Mouse (Mus musculus) stomach, embryonic 15.5 days (tissue): ENCODE measurements around the gene Pcyt1b. TPM values are rescaled to one million over a fixed set of nuclear protein-coding genes. Genes with fewer than 3 reads are reported as not detected.
A peak's percentile ranks its signal among the peaks of the same experiment; 100 is the strongest.

Experiments used
- ATAC-seq: fragments of 200-750 bp; cut with Nextera tagmentation; 2 replicates; pipeline ENCODE4 v1.8.0; 2017; ENCODE audit warnings: low read depth, moderate number of reproducible peaks, moderate TSS enrichment; ENCODE audit not compliant: insufficient read depth, low FRiP score
- H3K27ac ChIP-seq: fragments of 300-500 bp; sonication (generic); 2 replicates; pipeline ENCODE4 v1.5.1; 2015; ENCODE audit warnings: mild to moderate bottlenecking, inconsistent platforms
- H3K27me3 ChIP-seq: fragments of 300-500 bp; sonication (generic); replicated peaks from 2 replicates; pipeline ENCODE4 v1.6.1; 2015; ENCODE audit warnings: inconsistent platforms
- H3K36me3 ChIP-seq: fragments of 300-500 bp; sonication (generic); 2 replicates; pipeline ENCODE4 v1.6.1; 2015; ENCODE audit warnings: inconsistent platforms
- H3K4me1 ChIP-seq: fragments of 300-500 bp; sonication (generic); 2 replicates; pipeline ENCODE4 v1.6.1; 2015; ENCODE audit warnings: inconsistent platforms
- H3K4me2 ChIP-seq: fragments of 300-500 bp; sonication (generic); 2 replicates; pipeline ENCODE4 v1.6.1; 2015; ENCODE audit warnings: mild to moderate bottlenecking, inconsistent platforms
- H3K4me3 ChIP-seq: fragments of 300-500 bp; sonication (generic); replicated peaks from 2 replicates; pipeline ENCODE4 v1.5.1; 2015; ENCODE audit warnings: inconsistent platforms
- H3K9ac ChIP-seq: fragments of 300-500 bp; sonication (generic); 2 replicates; pipeline ENCODE4 v1.6.1; 2015; ENCODE audit warnings: inconsistent platforms
- H3K9me3 ChIP-seq: fragments of 300-500 bp; sonication (generic); 2 replicates; pipeline ENCODE4 v1.6.1; 2016; ENCODE audit warnings: inconsistent platforms
- WGBS: fragments of 180-500 bp; shearing (Covaris S2); methylation state at CpG from one replicate; pipeline ENCODE4 v1.1.7; 2015; 5-methylcytosine and 5-hydroxymethylcytosine counted together
- polyA plus RNA-seq: library from polyadenylated mRNA; unstranded; fragments of >200 nt; fragmentation: Nextera tagmentation; extraction: Ambion mirVana; gene quantifications from 2 replicates; pipeline ENCODE4 v1.2.1, GENCODE M21; 2015

Pcyt1b gene
- polyA plus RNA-seq, 1 experiment from 2014 or later: 2.7 TPM

DNA sequence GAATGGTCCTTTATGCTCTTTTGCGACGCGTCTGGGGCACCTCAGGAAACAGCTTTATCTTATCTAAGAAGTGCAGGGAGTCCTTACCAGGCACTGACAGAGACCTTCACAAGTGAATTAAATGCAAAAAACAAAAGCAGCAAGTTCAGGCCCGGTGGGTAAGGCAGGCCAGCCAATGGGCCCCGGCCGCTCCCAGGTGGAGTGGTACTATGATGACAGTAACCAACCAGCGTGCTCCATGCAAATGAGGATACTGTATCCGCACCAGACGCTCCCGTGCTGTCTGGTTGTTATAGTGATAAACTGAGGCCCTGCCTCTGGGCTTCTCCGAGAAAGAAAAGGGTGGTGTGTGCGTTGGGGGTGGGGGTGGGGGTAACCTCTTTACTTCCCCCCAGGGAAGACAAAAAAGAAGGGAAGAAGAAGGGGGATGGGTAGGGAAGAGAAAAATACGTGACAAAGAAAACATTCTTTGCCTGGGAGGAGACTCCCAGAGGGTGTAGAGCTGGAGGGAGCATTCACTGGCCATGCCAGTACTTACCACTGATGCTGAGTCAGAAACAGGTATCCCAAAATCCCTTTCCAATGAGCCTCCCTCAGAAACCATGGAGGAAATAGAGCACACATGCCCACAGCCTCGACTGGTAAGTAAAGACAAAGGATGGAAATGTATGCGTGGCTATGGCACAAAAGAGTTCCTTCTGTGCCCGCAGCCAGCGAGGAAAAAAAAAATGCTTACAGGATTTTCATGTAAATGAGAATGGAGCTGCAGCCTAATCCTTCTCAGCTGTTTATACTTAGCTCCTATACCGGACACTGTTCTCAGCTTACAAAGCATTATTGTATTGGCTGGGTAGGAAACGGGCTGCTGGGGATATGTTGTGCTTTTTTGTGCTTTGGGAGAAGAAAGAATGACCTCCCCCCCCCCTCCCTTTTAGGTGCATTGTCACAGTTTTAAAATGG is 20.5 kb downstream of the Pcyt1b start:
- Histone ChIP-seq H3K27me3 (no peaks in the 10 kb centered on the region), H3K4me1 (no peaks in the 10 kb centered on the region), H3K36me3 (no peaks in the 10 kb centered on the region), H3K4me3 (peak overlapping the region; percentile 36), H3K27ac (no peak overlapping the region), H3K9ac (no peak overlapping the region), H3K9me3 (no peaks in the 10 kb centered on the region), H3K4me2 (peak overlapping the region; percentile 58)
- 20% methylated on average over 19 of the region's 19 CpGs for WGBS
- ATAC-seq: peak; percentile 100

DNA sequence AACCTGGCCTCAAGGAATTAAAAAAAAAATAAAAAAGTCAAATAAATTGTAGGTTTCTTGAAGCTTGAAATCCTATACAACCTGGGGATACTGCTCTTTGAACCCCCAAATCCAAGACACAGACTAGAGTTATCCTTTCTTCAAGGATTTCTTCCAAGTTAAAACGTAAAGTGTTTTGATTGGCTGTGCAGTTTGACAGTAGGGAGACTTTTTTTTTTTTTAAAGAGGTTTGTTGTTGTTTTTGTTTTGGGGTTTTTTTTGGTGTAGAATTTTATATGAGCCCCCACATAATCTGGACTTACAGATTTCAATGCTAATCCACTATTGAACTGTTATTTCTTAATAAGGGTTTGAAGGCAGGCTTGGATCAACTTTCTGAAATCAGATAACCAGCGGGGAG is 21.6 kb downstream of the Pcyt1b start:
- Histone ChIP-seq H3K4me1 (no peaks in the 10 kb centered on the region), H3K27me3 (no peaks in the 10 kb centered on the region), H3K4me3 (no peak overlapping the region), H3K36me3 (no peaks in the 10 kb centered on the region), H3K9me3 (no peaks in the 10 kb centered on the region), H3K9ac (no peak overlapping the region), H3K4me2 (no peak overlapping the region), H3K27ac (no peak overlapping the region)
- no peak for ATAC-seq
- WGBS: 72% methylated on average over 2 of the region's 2 CpGs

DNA sequence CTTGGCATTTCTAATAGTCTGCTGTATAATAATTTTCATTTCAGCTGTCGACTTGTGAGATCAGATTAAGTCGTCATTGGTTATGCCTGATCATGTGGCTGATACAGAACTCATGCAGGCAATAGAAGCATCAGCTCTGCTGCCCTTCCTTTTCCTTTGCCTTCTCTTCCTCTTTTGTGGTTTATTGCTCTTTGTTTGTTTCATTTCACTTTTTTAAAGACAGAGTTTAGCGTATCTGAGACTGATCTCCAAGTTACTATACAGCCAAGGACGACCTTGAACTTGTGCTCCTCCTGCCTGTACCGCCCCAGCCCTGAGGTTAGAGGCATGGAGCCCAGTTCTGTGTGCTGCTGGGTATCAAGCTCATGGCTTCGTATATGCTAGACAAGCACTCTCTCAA is 34.6 kb downstream of the Pcyt1b start:
- Histone ChIP-seq H3K4me2 (no peak overlapping the region), H3K4me3 (no peak overlapping the region), H3K27me3 (no peaks in the 10 kb centered on the region), H3K27ac (no peak overlapping the region), H3K9ac (no peak overlapping the region), H3K4me1 (no peaks in the 10 kb centered on the region), H3K36me3 (no peaks in the 10 kb centered on the region), H3K9me3 (no peaks in the 10 kb centered on the region)
- 72% methylated on average over 6 of the region's 6 CpGs for WGBS
- no peak for ATAC-seq

DNA sequence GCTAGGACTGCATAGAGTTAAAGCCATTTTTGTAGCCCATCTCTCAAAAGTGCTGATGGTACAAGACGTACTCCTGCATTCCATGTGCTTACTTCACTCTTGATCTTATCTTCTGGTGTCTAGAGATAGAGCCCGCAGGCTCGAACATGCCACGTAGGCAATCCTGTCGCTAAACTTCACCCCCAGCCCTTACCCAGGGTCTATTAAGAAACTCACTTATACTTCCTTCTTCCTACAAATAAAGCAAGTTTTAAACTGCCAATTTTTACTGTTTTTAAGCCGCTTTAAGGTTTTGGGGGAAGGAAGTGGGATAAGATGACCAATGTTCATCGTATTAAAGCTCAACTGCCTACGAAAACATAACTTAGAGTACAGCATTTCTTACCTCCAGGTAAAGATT is 36.0 kb downstream of the Pcyt1b start:
- H3K4me1 ChIP-seq: no peaks in the 10 kb centered on the region
- H3K4me2 ChIP-seq: no peak overlapping the region
- ATAC-seq: no peak
- H3K27ac ChIP-seq: no peak overlapping the region
- no peaks in the 10 kb centered on the region for H3K9me3 ChIP-seq
- H3K9ac ChIP-seq: no peak overlapping the region
- WGBS: 77% methylated on average over 8 of the region's 8 CpGs
- H3K36me3 ChIP-seq: no peaks in the 10 kb centered on the region
- no peaks in the 10 kb centered on the region for H3K27me3 ChIP-seq
- H3K4me3 ChIP-seq: no peak overlapping the region

DNA sequence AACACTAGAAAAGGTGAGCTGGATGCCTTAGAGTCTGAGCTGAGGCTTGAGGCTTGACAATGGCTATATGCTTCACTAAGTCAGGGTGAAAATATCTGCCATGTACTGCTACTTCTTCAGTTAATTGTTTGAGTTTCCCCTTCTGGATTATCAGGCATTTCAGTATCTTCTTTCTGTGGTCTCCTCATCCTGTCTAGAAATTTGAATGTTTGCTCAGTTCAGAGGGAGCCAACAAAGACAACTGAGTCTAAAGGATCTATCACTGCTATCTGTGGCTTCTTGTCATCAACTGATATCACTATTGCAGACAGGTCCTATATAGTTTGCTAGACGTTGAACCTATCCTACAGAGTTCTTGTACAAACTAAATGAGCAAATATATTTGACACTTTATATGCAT is 42.9 kb downstream of the Pcyt1b start:
- H3K9ac ChIP-seq: no peak overlapping the region
- no peak overlapping the region for H3K4me2 ChIP-seq
- no peaks in the 10 kb centered on the region for H3K9me3 ChIP-seq
- ATAC-seq: no peak
- no peaks in the 10 kb centered on the region for H3K36me3 ChIP-seq
- H3K27ac ChIP-seq: no peak overlapping the region
- no peak overlapping the region for H3K4me3 ChIP-seq
- H3K27me3 ChIP-seq: no peaks in the 10 kb centered on the region
- no peaks in the 10 kb centered on the region for H3K4me1 ChIP-seq
- WGBS: 67% methylated on average over 1 of the region's 1 CpGs

DNA sequence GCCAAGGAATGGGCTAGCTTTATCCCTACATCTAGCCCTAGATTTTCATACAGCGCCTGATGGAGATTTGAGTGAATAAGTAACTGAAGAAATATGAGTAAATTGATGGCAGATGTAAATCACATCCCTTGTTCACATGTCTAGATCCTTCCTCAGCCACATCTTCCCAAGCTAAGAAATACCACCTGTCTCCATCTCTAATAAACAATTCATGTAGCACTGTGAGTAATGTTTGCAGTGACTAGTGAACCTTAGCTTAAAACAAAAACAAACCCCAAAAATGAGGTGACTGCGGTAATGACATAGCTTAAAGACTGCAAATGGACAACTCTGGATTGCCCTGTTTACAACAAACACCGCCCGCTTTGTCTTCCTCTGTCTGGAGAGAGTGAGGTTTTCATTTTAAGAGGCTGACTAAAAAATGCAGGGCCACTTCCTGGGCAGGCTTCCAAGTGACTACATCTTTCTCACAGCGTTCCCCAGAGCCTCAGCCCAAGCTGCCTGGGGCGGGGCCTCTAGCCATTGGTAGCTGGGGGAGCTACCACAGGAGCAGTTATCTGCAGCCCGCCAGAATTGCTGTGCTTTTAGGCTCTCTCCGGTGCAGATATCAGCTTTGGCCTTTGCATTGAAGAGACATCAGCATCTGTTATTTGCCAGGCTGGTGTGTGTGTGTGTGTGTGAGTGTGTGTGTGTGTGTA is 46.0 kb downstream of the Pcyt1b start:
- no peaks in the 10 kb centered on the region for H3K27me3 ChIP-seq
- H3K4me1 ChIP-seq: no peaks in the 10 kb centered on the region
- peak; percentile 79; the same call in 1 of the 2 replicates for ATAC-seq
- no peaks in the 10 kb centered on the region for H3K36me3 ChIP-seq
- no peaks in the 10 kb centered on the region for H3K9me3 ChIP-seq
- WGBS: 42% methylated on average over 8 of the region's 8 CpGs
- no peak overlapping the region for H3K9ac ChIP-seq
- H3K4me2 ChIP-seq: peak overlapping the region; percentile 25; the same call in 1 of the 2 replicates
- H3K27ac ChIP-seq: no peak overlapping the region
- H3K4me3 ChIP-seq: no peak overlapping the region

DNA sequence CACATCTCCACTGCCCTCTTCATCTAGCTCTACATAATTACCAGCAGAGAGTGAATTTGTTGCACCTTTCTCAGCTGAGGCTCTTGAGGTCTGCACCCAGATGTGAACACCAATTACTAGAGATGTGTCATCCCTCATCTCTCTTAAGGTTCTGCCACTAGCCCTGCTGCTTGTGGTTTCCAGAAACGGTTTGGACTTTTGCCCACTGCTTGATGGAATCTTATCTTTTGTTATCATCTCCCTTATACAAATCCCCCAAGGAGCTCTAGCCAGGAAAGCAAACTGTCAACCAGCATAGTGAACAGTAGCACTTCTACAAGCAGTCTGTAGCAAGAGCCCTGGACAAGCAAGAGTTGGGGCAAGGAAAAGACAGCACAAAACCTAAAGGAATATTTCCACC is 57.9 kb downstream of the Pcyt1b start:
- Histone ChIP-seq H3K4me3 (no peak overlapping the region), H3K9ac (no peak overlapping the region), H3K4me1 (no peaks in the 10 kb centered on the region), H3K27ac (no peak overlapping the region), H3K9me3 (no peaks in the 10 kb centered on the region), H3K4me2 (no peak overlapping the region), H3K36me3 (no peaks in the 10 kb centered on the region), H3K27me3 (no peaks in the 10 kb centered on the region)
- ATAC-seq: no peak
- WGBS: 39% methylated on average over 1 of the region's 1 CpGs

DNA sequence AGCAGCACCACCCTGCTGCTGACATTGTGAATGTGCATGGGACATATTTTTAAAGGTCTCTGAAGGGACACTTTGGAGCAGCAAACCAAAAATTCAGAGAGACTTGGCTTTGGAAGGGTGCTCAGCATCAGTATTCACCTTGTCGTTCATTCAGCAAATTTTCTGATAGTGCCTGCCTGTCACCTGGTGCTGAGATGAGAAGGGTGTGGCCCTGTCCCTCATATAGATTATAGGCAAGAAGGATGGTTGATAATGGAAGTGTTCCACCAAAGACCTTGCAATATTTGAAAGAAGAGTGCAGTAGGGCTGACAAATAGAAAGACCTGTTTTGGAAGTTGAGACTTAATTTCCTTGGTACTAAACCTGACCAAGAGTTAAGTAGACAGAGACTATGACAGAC is 74.9 kb downstream of the Pcyt1b start:
- WGBS: 87% methylated on average over 1 of the region's 1 CpGs

DNA sequence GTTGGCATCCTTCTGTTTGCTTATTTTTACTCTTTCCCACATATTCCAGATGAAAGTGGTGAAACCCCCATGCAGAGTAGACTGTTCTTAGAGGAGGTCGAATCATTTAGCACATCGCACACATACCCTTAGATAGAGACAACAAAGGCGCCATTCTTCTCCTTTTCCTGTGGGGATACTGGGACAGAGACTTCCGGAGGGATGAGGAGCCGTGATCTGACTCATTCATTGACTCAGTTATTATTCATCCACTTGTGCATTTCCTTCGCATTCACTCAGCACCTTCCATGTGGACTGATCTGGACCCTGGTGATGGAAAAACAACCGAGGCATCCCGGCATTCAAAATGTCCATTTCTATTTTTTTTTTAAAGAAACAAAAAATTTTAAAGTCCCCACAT is 76.2 kb downstream of the Pcyt1b start:
- no peaks in the 10 kb centered on the region for H3K4me1 ChIP-seq
- no peak overlapping the region for H3K9ac ChIP-seq
- no peak overlapping the region for H3K27ac ChIP-seq
- H3K27me3 ChIP-seq: no peaks in the 10 kb centered on the region
- no peak for ATAC-seq
- no peaks in the 10 kb centered on the region for H3K9me3 ChIP-seq
- WGBS: 84% methylated on average over 8 of the region's 8 CpGs
- H3K36me3 ChIP-seq: no peaks in the 10 kb centered on the region
- H3K4me2 ChIP-seq: no peak overlapping the region
- H3K4me3 ChIP-seq: no peak overlapping the region

More for the DNA sequence above, 74.9 kb downstream of the Pcyt1b start:
- Histone ChIP-seq H3K4me2 (no peak overlapping the region), H3K4me3 (no peak overlapping the region), H3K9me3 (no peaks in the 10 kb centered on the region), H3K36me3 (no peaks in the 10 kb centered on the region), H3K27ac (no peak overlapping the region), H3K27me3 (no peaks in the 10 kb centered on the region), H3K4me1 (no peaks in the 10 kb centered on the region), H3K9ac (no peak overlapping the region)
- ATAC-seq: no peak

DNA sequence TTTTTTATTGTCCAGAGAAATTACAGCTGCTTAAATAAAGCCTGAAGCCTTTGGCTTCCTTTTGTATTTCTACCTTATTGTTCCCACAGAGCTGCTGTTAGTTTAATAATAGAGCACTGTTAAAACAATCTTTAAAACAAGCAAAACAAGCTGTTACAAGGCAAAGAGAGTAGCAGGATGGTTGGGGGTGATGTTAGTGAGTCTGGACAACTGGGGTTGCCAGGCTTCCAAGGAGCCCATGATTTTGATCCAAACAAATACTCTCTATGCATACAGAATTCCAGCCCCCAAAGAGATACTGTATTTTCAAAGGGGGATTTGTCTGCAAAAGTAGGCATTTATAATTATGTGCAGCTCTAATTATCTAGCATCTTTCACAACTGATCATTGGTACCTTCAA is 77.7 kb downstream of the Pcyt1b start:
- Histone ChIP-seq H3K27ac (no peak overlapping the region), H3K9me3 (no peaks in the 10 kb centered on the region), H3K4me1 (no peaks in the 10 kb centered on the region), H3K27me3 (no peaks in the 10 kb centered on the region), H3K4me3 (no peak overlapping the region), H3K4me2 (no peak overlapping the region), H3K9ac (no peak overlapping the region), H3K36me3 (no peaks in the 10 kb centered on the region)
- ATAC-seq: no peak

DNA sequence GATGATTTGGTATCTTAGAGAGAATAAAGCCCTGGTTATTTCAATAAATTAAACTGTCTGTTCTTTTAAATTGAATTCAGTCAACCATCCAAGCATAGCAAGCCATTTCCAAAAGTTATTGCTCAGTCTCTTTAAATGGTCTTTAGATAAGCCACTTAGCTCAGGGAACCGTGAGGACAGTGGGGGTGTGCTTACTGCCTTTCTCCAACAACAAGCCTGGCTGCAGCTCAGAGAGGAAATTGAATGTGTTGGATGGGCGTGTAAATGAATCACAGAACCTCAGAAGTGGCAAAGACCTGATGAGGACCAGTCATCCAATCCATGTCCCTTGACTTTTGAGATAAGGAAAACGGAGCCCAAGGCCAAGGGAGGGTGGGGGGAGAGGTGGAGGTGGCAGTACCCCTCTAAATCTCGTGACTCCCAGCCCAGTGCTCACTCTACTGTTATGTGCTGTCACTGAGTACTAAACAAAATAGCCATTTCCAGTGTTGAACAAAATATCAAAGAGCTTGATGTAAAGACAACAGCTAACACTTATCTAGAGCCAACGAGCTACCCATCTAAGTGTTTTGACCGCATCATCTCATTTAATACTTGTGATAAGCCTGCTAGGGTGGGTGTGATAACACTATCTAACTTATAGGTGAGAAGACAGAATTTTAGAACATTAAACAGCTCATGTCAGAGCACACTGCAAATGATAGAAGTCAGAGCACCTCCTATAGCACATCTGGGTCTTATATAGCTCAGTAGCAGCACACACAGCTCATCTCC is 78.5 kb downstream of the Pcyt1b start:
- no peak overlapping the region for H3K9ac ChIP-seq
- H3K36me3 ChIP-seq: no peaks in the 10 kb centered on the region
- no peaks in the 10 kb centered on the region for H3K9me3 ChIP-seq
- H3K4me1 ChIP-seq: no peaks in the 10 kb centered on the region
- no peaks in the 10 kb centered on the region for H3K27me3 ChIP-seq
- 69% methylated on average over 6 of the region's 6 CpGs for WGBS
- H3K27ac ChIP-seq: no peak overlapping the region
- no peak overlapping the region for H3K4me2 ChIP-seq
- no peak overlapping the region for H3K4me3 ChIP-seq
- ATAC-seq: no peak

DNA sequence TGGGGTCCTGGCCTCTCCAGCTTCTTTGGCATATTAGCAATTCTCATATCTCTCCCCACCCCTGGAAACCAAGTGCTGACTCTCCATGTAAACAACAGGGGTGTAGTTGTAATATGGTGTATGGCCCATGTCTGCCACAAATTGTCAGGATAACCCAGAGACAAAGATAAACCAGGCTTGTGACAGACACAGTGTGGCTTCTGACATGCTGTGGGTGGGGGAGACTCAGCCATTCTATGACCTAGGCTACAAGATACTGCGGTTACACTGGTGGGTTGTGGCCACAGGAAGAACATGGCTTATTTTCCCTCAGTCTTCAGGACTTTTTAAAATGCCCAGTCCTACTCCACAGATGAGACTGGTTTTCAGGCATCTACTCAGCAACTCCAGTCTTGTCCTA is 94.5 kb downstream of the Pcyt1b start:
- Histone ChIP-seq H3K4me1 (no peaks in the 10 kb centered on the region), H3K27ac (no peak overlapping the region), H3K9ac (no peak overlapping the region), H3K4me2 (no peak overlapping the region), H3K4me3 (no peak overlapping the region), H3K36me3 (no peaks in the 10 kb centered on the region), H3K27me3 (no peaks in the 10 kb centered on the region), H3K9me3 (no peaks in the 10 kb centered on the region)
- 86% methylated on average over 1 of the region's 1 CpGs for WGBS
- no peak for ATAC-seq
